Mouse (Mus musculus): Measurements from ENCODE around the gene Dap.

GRCm38 (mm10) chr15:31268148-31268547 is 44.0 kb downstream of the Dap start:
- TF ChIP-seq CTCF (IDR thresholded peaks at IDR 0.05; ENCODE audit: low read depth) (no peak), EP300 (IDR thresholded peaks at IDR 0.05; ENCODE audit: low read depth) (no peak)

All from liver, postnatal 0 days (tissue).